Mouse (Mus musculus): ENCODE measurements around the gene Rnf26. TPM values are rescaled to one million over a fixed set of nuclear protein-coding genes. Genes with fewer than 3 reads are reported as not detected.

The Rnf26 gene
- polyA plus RNA-seq, 1 experiment from 2014 or later = 81.3 TPM

DNA sequence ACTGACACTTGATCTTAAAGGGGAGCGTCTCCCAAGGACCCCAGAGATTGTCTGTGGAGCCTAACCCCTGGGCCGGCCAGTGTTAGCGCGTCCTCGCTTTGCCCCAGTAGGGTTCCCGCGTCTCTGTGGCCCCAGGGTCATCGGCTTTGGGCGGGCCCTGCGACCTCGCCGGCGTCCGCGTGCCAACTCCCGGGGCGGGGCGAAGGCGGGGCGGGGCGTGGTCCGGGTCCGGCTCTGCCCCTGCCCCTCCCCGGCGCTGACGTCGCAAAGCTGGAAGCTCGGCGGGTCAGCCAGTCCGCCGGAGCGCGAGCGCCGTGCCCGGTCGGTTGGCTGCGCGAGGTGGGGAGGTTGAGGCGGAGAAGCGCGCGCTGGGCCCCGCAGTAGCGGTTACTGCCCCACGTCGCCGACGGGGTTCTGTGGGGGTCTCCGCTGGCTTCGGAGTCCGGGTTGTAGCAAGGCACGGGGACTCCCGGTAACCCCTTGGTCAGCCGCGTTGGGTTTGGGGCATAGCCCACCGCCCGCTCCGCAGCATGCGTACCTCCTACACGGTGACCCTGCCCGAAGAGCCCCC is 28.6 kb downstream of the Rnf26 start:
- WGBS = under 1% methylated on average over 62 of the region's 62 CpGs
- peak overlapping the region; percentile 76 for H3K4me3 ChIP-seq
- peaks cover 54% of the 10 kb centered on the region for H3K4me1 ChIP-seq
- no peaks in the 10 kb centered on the region for H3K36me3 ChIP-seq
- H3K27ac ChIP-seq (replicated peaks) = peak overlapping the region; percentile 85
- no peaks in the 10 kb centered on the region for H3K9me3 ChIP-seq (replicated peaks)
- peak; percentile 93 for DNase-seq (ENCODE audit: low spot score)
- peaks cover 98% of the 10 kb centered on the region for H3K27me3 ChIP-seq (ENCODE audit: low read depth, poor library complexity, severe bottlenecking)

DNA sequence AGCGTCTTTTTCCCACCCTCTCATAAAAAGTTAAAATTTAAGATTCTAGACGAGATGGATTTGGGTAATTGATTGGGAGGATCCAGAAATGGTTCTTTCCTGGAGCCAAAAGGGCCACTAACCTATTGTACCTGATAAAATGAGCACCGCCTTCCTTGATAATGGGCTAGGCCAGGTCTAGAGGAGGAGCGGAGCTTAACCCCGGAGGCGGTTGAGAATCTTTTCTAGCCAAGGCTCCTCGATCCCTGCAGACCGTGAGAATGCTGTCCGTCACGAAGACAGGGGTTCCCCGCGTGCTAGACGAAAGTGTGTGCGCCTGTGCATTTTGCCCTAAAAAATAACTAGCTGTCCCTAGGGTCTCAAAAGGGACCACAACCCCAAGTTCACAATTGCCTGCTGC is 29.1 kb downstream of the Rnf26 start:
- Histone ChIP-seq H3K4me1 (peaks cover 60% of the 10 kb centered on the region), H3K27me3 (ENCODE audit: low read depth, poor library complexity, severe bottlenecking) (peaks cover 98% of the 10 kb centered on the region), H3K27ac (replicated peaks) (peak overlapping the region; percentile 85)

DNA sequence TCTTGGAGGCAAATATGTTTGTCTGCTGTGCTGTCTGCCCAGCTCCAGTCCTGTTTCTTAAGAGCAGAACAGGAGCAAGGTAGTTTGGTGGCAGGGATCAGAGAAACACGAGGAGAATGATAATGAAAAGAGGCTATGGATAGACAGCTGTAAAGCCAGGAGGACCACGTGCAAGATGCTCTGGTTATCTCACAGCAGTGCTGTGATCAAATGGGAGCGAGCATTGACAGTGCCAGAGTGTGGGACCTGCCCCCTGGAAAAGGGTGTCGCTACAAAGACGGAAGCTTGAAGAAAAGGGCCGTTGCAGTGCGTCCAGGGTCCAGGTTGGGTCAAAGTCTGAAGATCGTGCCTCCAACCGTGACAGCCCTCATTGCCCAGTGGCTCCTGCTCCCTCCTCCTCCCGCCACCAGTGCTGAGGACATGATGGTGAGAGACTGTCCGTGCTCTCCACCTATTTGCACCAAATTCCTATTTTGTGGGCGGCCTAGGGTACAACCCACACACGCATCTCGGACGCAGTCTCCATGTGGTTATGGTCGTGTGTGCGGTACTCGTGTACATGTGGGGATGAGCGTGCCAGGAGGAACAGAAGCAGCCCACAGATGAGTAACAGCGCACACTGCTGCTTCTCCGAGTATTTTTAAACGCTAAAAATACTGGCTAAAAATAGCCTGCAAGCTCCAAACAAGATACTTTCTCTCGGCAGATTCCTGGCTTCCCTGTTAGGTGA is 29.8 kb downstream of the Rnf26 start:
- Histone ChIP-seq H3K27ac (replicated peaks) (no peak overlapping the region), H3K4me3 (peak overlapping the region; percentile 76), H3K9me3 (replicated peaks) (no peaks in the 10 kb centered on the region), H3K27me3 (ENCODE audit: low read depth, poor library complexity, severe bottlenecking) (peaks cover 98% of the 10 kb centered on the region), H3K36me3 (no peaks in the 10 kb centered on the region), H3K4me1 (peaks cover 66% of the 10 kb centered on the region)
- no peak for DNase-seq (ENCODE audit: low spot score)
- WGBS = 9% methylated on average over 23 of the region's 23 CpGs

More for the DNA sequence above, 29.1 kb downstream of the Rnf26 start:
- DNase-seq (ENCODE audit: low spot score) = no peak
- peak overlapping the region; percentile 76 for H3K4me3 ChIP-seq
- WGBS = under 1% methylated on average over 14 of the region's 14 CpGs
- no peaks in the 10 kb centered on the region for H3K9me3 ChIP-seq (replicated peaks)
- H3K36me3 ChIP-seq = no peaks in the 10 kb centered on the region

DNA sequence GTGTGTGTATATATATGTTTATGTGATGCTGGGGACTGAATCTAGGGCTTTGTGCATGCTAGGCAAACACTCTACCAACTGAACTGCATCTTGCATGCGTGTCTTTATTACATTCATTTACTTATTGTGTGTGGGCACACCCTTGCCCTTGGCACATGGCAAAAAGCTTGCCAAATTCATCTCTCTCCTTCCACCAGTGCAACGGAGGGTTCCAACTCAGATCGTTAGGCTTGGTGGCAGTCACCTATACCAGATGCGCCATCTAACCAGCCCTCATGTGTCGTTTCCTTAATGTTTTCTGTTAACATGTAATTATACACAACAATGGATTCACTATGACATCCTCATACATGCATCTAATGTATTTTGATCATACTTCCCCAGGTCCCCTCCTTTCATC is 31.1 kb downstream of the Rnf26 start:
- Histone ChIP-seq H3K9me3 (replicated peaks) (no peaks in the 10 kb centered on the region), H3K27ac (replicated peaks) (no peak overlapping the region), H3K27me3 (ENCODE audit: low read depth, poor library complexity, severe bottlenecking) (peaks cover 98% of the 10 kb centered on the region), H3K4me3 (no peak overlapping the region), H3K36me3 (no peaks in the 10 kb centered on the region), H3K4me1 (peaks cover 65% of the 10 kb centered on the region)
- 95% methylated on average over 5 of the region's 5 CpGs for WGBS
- no peak for DNase-seq (ENCODE audit: low spot score)

DNA sequence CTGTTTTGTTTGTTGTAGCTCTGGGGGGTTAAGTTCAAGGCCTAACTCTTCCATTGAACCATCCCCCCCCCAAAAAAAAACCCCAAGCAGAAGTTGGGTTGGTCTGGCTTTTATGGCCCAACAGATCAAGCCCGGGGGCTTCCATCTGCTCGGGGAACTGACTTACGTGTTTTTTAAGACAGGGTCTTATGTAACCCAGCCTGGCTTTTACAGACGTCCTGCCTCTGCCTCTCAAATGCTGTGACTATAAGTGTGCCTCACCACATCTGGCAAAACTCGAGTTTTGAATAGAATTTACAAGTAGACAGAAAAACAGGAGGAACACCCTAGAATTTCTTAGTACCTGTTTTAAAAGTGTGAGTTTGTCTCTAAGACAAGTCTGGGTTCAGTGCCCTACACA is 31.7 kb downstream of the Rnf26 start:
- no peaks in the 10 kb centered on the region for H3K9me3 ChIP-seq (replicated peaks)
- DNase-seq (ENCODE audit: low spot score) = no peak
- no peaks in the 10 kb centered on the region for H3K36me3 ChIP-seq
- H3K27ac ChIP-seq (replicated peaks) = no peak overlapping the region
- peaks cover 93% of the 10 kb centered on the region for H3K27me3 ChIP-seq (ENCODE audit: low read depth, poor library complexity, severe bottlenecking)
- H3K4me1 ChIP-seq = peaks cover 67% of the 10 kb centered on the region
- no peak overlapping the region for H3K4me3 ChIP-seq
- 85% methylated on average over 5 of the region's 5 CpGs for WGBS

DNA sequence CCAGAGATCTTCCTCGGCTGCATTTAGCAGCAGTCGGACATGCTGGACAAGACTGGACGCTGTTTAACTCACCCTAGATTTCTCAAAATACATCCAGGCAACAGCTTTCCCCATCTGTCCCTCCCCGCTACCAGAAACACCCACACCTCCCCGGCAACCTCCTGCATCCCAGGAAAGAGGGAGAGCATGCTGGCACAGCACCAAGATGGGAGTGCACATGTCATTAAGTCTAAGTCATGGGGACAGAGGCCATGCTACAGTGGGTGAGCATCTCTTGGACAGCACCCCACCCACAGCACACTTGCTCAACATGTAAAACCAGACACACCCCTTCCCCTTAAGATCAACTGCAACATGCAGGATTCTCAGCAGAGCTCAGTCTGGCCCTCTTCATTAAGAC is 32.4 kb downstream of the Rnf26 start:
- peaks cover 67% of the 10 kb centered on the region for H3K4me1 ChIP-seq
- no peak for DNase-seq (ENCODE audit: low spot score)
- WGBS = 89% methylated on average over 5 of the region's 5 CpGs
- no peaks in the 10 kb centered on the region for H3K9me3 ChIP-seq (replicated peaks)
- no peak overlapping the region for H3K4me3 ChIP-seq
- H3K27me3 ChIP-seq (ENCODE audit: low read depth, poor library complexity, severe bottlenecking) = peaks cover 92% of the 10 kb centered on the region
- no peak overlapping the region for H3K27ac ChIP-seq (replicated peaks)
- 0 out of 2 replicates have a peak, but pooled peaks cover 2% of the 10 kb centered on the region for H3K36me3 ChIP-seq

DNA sequence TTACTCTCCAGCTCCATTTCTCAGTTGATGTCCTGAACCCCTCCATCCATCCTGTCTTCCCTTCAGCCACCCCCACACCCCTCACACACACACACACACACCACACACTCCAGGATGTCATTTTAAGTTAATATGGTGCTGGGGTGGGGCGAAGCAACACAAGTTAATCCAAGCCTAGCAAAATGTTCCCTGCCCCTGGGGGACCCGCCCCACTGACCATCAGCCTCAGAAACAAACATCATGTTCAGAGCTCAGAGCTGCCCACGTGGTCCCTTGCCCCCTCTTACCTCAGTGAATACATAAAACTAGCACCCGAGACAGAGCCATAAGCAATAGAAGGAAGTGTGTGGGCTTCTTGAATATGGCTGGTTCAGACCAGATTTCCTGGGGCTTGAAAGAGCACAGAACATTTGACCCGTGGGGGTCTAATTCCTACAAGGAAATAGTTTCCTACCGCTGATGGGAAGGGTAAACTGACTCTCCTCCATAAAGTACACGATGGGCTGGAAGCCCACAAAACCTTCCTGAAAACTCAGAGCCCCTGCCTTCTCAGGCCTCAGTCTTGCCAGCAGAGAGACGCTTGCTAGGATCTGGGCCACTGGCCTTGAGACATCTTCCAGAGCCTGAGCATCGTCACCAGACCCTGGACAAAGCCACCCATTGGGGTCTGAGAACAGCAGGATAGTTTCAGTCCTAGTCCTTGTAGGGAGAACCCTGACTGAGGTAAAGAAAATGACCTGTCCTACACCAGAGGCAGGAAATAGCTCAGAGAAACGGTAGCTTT is 33.1 kb downstream of the Rnf26 start:
- no peak overlapping the region for H3K4me3 ChIP-seq
- H3K9me3 ChIP-seq (replicated peaks) = no peaks in the 10 kb centered on the region
- H3K27ac ChIP-seq (replicated peaks) = no peak overlapping the region
- peaks cover 92% of the 10 kb centered on the region for H3K27me3 ChIP-seq (ENCODE audit: low read depth, poor library complexity, severe bottlenecking)
- 0 out of 2 replicates have a peak, but pooled peaks cover 3% of the 10 kb centered on the region for H3K36me3 ChIP-seq
- WGBS = 72% methylated on average over 10 of the region's 10 CpGs
- DNase-seq (ENCODE audit: low spot score) = no peak
- peaks cover 67% of the 10 kb centered on the region for H3K4me1 ChIP-seq

DNA sequence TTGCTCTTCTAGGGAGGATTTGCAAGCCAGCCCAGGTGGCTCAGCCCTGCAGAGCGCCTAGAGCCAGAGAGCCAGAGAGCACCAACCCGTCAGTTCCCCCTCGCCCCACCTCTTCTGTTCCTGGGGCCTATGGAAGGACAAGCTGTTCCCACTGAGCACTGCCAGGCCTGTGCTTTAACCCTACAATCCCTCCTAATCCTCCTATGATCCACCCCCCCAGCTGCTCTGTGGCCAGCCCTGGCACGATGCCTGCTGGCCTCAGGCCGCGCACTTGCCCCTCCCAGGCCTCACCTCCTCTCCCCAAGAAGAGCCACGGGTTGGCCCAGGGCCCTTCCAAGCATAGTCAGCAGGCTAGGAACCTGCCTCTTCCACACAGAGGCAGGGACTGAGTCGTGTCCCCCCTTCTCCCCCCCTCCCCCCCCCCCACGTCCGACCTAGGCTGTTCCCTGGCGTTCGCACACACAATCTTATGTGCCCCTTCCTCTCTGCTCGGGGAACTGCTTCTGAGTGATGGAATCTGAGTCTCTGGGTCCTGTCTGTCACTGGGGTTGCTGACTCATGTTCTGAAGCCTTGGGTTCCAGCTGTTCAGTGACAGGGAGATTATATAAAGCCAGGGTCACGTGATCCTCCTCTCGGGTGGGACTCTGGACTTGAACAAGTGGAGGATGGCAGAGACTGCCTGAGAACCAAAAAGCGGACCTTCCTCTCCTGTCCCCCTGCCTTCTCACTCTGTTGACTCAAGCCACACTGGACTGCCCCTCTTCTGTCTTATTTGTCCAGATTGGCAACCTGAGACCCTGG is 34.2 kb downstream of the Rnf26 start:
- H3K4me3 ChIP-seq = no peak overlapping the region
- H3K36me3 ChIP-seq = 0 out of 2 replicates have a peak, but pooled peaks cover 3% of the 10 kb centered on the region
- WGBS = 36% methylated on average over 16 of the region's 16 CpGs
- peaks cover 93% of the 10 kb centered on the region for H3K27me3 ChIP-seq (ENCODE audit: low read depth, poor library complexity, severe bottlenecking)
- peaks cover 66% of the 10 kb centered on the region for H3K4me1 ChIP-seq
- peak overlapping the region; percentile 46; the same call in 1 of the 2 replicates for H3K27ac ChIP-seq (replicated peaks)
- no peaks in the 10 kb centered on the region for H3K9me3 ChIP-seq (replicated peaks)
- DNase-seq (ENCODE audit: low spot score) = no peak

DNA sequence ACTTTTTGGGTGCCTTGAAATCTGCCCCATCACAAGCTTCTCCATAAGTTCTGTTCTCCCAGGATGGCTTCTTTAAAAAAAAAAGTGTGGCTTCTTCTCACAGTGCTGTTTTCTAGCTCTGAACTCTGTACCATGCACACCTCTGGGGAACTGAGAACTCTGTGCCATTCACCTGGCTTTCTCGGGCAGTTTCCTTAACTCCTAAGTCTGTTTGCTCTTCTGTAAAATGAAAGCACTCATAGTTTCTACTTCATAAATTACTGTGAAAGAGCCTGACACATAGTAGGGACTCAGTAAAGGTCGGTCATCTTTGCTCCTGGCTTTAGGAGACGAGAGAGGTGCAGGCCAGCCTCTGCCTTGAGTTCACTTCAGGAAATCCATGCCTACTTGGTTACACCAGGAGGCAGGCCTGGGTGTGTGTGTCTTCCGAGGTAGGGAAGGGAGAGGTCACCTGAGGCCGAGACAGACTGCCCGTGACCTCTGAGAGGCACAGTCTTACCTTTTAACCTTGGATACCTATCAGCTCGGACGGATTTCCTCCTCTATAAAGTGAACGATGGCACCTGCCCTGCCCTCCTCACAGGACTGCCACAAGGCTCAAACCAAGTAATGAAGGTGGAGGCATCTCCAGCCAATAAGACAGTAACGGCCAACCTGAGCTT is 35.0 kb downstream of the Rnf26 start:
- peaks cover 85% of the 10 kb centered on the region for H3K27me3 ChIP-seq (ENCODE audit: low read depth, poor library complexity, severe bottlenecking)
- DNase-seq (ENCODE audit: low spot score) = no peak
- peaks cover 66% of the 10 kb centered on the region for H3K4me1 ChIP-seq
- no peaks in the 10 kb centered on the region for H3K9me3 ChIP-seq (replicated peaks)
- H3K4me3 ChIP-seq = no peak overlapping the region
- 0 out of 2 replicates have a peak, but pooled peaks cover 3% of the 10 kb centered on the region for H3K36me3 ChIP-seq
- 84% methylated on average over 10 of the region's 10 CpGs for WGBS
- no peak overlapping the region for H3K27ac ChIP-seq (replicated peaks)

DNA sequence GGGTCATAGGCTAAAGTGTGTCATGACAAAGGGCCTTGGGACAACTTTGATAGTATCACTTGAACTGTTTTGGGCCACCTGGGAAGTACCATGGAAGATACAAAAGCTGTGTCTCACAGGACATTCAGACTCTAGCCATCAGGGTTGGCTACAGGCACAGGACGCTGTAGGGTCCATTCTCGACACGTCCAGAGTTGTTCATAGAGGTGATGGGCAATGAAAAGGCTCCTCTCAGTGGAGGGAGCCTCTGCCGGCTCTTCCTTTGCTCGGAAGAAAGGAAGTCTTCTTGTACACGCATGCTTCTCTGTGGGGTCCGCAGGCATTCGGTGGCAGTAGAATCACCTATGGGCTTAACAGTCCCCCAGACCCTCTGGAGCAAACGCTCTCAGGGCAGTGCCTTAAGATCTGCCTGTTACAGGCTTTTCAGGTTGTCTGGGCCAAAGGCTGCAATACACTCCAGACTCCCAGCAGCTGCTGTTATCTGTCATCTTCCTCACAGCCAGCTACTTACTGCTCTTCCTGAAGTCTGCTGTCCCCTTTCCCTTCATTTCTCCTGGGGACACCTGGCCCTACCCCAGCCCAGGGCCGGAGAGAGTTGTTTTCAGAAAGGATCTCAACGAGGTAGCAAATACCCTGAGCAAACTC is 35.9 kb downstream of the Rnf26 start:
- WGBS = 87% methylated on average over 11 of the region's 11 CpGs
- no peak overlapping the region for H3K4me3 ChIP-seq
- peaks cover 73% of the 10 kb centered on the region for H3K4me1 ChIP-seq
- H3K27me3 ChIP-seq (ENCODE audit: low read depth, poor library complexity, severe bottlenecking) = peaks cover 76% of the 10 kb centered on the region
- H3K9me3 ChIP-seq (replicated peaks) = no peaks in the 10 kb centered on the region
- 0 out of 2 replicates have a peak, but pooled peaks cover 3% of the 10 kb centered on the region for H3K36me3 ChIP-seq
- no peak overlapping the region for H3K27ac ChIP-seq (replicated peaks)
- no peak for DNase-seq (ENCODE audit: low spot score)

DNA sequence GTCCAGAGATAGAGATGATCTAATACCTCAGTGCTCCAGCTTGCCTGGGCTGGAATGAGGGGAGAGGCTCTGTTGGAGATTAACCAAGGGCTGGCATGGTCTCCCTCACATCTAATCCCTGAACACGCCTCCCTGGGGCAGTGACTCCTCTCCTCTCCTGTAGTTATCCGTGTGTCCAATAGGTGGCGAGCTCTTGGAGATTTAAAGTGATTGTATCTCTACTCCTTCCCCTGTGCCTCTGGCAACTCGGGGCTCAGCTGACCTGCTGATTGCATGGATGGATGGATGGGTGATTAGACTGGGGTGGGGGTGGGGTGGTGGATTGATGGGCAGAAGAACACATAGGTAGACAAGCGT is 36.6 kb downstream of the Rnf26 start:
- peaks cover 70% of the 10 kb centered on the region for H3K27me3 ChIP-seq (ENCODE audit: low read depth, poor library complexity, severe bottlenecking)
- 9% methylated on average over 5 of the region's 5 CpGs for WGBS
- H3K36me3 ChIP-seq = 0 out of 2 replicates have a peak, but pooled peaks cover 3% of the 10 kb centered on the region
- no peak overlapping the region for H3K27ac ChIP-seq (replicated peaks)
- H3K4me3 ChIP-seq = no peak overlapping the region
- DNase-seq (ENCODE audit: low spot score) = peak; percentile 63
- H3K4me1 ChIP-seq = peaks cover 80% of the 10 kb centered on the region
- H3K9me3 ChIP-seq (replicated peaks) = no peaks in the 10 kb centered on the region
